Comparison of ENCODE assay signal across 8 mouse cellular contexts in genomic region chr4:150778683-150779082, GRCm38 (mm10).
DNase-seq lines count a peak whose midpoint lies in the region; ATAC-seq and TF ChIP-seq lines count a peak whose summit lies in the region.

No protein-coding gene starts in this region.

- no peak for TF ChIP-seq CTCF in layer of hippocampus, adult 2 months (conservative IDR thresholded peaks at IDR 0.05)

- no peak for ATAC-seq in hindbrain, embryonic 16.5 days
- no peak for ATAC-seq in forebrain, embryonic 15.5 days (replicated peaks)

- H3K27me3 ChIP-seq in hindbrain, embryonic 10.5 days (ENCODE audit: insufficient read depth, poor library complexity, severe bottlenecking): no peaks in the 10 kb centered on the region
- no peaks in the 10 kb centered on the region for H3K27me3 ChIP-seq in hindbrain, embryonic 16.5 days (replicated peaks; ENCODE audit: control insufficient read depth, insufficient read depth, low read length)
- H3K27me3 ChIP-seq in heart, embryonic 10.5 days (ENCODE audit: insufficient read depth, poor library complexity, severe bottlenecking): no peaks in the 10 kb centered on the region
- no peaks in the 10 kb centered on the region for H3K27me3 ChIP-seq in forebrain, embryonic 15.5 days

- H3K9me3 ChIP-seq in hindbrain, embryonic 10.5 days: peaks cover 9% of the 10 kb centered on the region
- H3K9me3 ChIP-seq in hindbrain, embryonic 16.5 days (ENCODE audit: control insufficient read depth, low read length): peaks cover 2% of the 10 kb centered on the region
- H3K9me3 ChIP-seq in heart, embryonic 10.5 days: peaks cover 3% of the 10 kb centered on the region
- 0 out of 2 replicates have a peak, but pooled peaks cover 4% of the 10 kb centered on the region for H3K9me3 ChIP-seq in forebrain, embryonic 15.5 days

- no peaks in the 10 kb centered on the region for H3K36me3 ChIP-seq in hindbrain, embryonic 10.5 days
- H3K36me3 ChIP-seq in hindbrain, embryonic 16.5 days (ENCODE audit: control insufficient read depth, insufficient read depth, low read length): no peaks in the 10 kb centered on the region
- no peaks in the 10 kb centered on the region for H3K36me3 ChIP-seq in heart, embryonic 10.5 days
- H3K36me3 ChIP-seq in forebrain, embryonic 15.5 days: no peaks in the 10 kb centered on the region

- H3K4me3 ChIP-seq in hindbrain, embryonic 10.5 days: no peak overlapping the region
- H3K4me3 ChIP-seq in hindbrain, embryonic 16.5 days (ENCODE audit: low read length): no peak overlapping the region
- H3K4me3 ChIP-seq in heart, embryonic 10.5 days: no peak overlapping the region; the same call in 1 of the 2 replicates
- H3K4me3 ChIP-seq in layer of hippocampus, adult 2 months: no peak overlapping the region
- no peak overlapping the region for H3K4me3 ChIP-seq in forebrain, embryonic 15.5 days

- peak overlapping the region; percentile 64 for H3K27ac ChIP-seq in hindbrain, embryonic 10.5 days
- H3K27ac ChIP-seq in hindbrain, embryonic 16.5 days (ENCODE audit: low read depth, low read length): no peak overlapping the region
- H3K27ac ChIP-seq in heart, embryonic 10.5 days: peak overlapping the region; percentile 67
- H3K27ac ChIP-seq in layer of hippocampus, adult 2 months: no peak overlapping the region
- H3K27ac ChIP-seq in forebrain, embryonic 15.5 days (replicated peaks): no peak overlapping the region

- no peak for DNase-seq in hindbrain, embryonic 10.5 days (ENCODE audit: low spot score)
- DNase-seq in heart, embryonic 10.5 days (ENCODE audit: low spot score): no peak
- peak; percentile 81 for DNase-seq in kidney, postnatal 14 days
- peak; percentile 56 for DNase-seq in lung, postnatal 25 days (ENCODE audit: low spot score)
- no peak for DNase-seq in layer of hippocampus, adult 2 months (ENCODE audit: low spot score in 2 of 2)
- no peak for DNase-seq in cerebellum, adult 11-12 months

- 57% methylated on average over 8 of the region's 8 CpGs for WGBS in hindbrain, embryonic 10.5 days
- WGBS in hindbrain, embryonic 16.5 days: 55% methylated on average over 8 of the region's 8 CpGs
- 44% methylated on average over 8 of the region's 8 CpGs for WGBS in heart, embryonic 10.5 days
- 70% methylated on average over 8 of the region's 8 CpGs for WGBS in forebrain, embryonic 15.5 days

- H3K9ac ChIP-seq in hindbrain, embryonic 16.5 days (ENCODE audit: low read depth, low read length): no peak overlapping the region
- no peak overlapping the region for H3K9ac ChIP-seq in forebrain, embryonic 15.5 days (replicated peaks)

- H3K4me1 ChIP-seq in hindbrain, embryonic 10.5 days (replicated peaks): peaks cover 40% of the 10 kb centered on the region
- H3K4me1 ChIP-seq in hindbrain, embryonic 16.5 days (ENCODE audit: control insufficient read depth, insufficient read depth, low read depth, low read length): peaks cover 3% of the 10 kb centered on the region; the same call in 1 of the 2 replicates
- peaks cover 39% of the 10 kb centered on the region for H3K4me1 ChIP-seq in heart, embryonic 10.5 days
- no peaks in the 10 kb centered on the region for H3K4me1 ChIP-seq in forebrain, embryonic 15.5 days

- no peak overlapping the region for H3K4me2 ChIP-seq in hindbrain, embryonic 16.5 days (ENCODE audit: low read length)
- H3K4me2 ChIP-seq in forebrain, embryonic 15.5 days (replicated peaks): no peak overlapping the region

Comparison
In these comparisons a context has a peak if more than half of its experiments do, and no peak if none do; other contexts are left out.
1. H3K27ac ChIP-seq: peak in hindbrain, embryonic 10.5 days (single experiment) and heart, embryonic 10.5 days (single experiment); none in hindbrain, embryonic 16.5 days (single experiment), layer of hippocampus, adult 2 months (single experiment) and forebrain, embryonic 15.5 days (single experiment).
2. DNase-seq: peak in kidney, postnatal 14 days (single experiment) and lung, postnatal 25 days (single experiment); none in hindbrain, embryonic 10.5 days (single experiment), heart, embryonic 10.5 days (single experiment), layer of hippocampus, adult 2 months (0 of 2) and cerebellum, adult 11-12 months (single experiment).